Mouse (Mus musculus): Measurements from ENCODE around the gene Fgl2. TPM values are rescaled to one million over a fixed set of nuclear protein-coding genes. Genes with fewer than 3 reads are reported as not detected.

Fgl2 gene
- polyA plus RNA-seq, 1 experiment: 3.2 TPM

DNA sequence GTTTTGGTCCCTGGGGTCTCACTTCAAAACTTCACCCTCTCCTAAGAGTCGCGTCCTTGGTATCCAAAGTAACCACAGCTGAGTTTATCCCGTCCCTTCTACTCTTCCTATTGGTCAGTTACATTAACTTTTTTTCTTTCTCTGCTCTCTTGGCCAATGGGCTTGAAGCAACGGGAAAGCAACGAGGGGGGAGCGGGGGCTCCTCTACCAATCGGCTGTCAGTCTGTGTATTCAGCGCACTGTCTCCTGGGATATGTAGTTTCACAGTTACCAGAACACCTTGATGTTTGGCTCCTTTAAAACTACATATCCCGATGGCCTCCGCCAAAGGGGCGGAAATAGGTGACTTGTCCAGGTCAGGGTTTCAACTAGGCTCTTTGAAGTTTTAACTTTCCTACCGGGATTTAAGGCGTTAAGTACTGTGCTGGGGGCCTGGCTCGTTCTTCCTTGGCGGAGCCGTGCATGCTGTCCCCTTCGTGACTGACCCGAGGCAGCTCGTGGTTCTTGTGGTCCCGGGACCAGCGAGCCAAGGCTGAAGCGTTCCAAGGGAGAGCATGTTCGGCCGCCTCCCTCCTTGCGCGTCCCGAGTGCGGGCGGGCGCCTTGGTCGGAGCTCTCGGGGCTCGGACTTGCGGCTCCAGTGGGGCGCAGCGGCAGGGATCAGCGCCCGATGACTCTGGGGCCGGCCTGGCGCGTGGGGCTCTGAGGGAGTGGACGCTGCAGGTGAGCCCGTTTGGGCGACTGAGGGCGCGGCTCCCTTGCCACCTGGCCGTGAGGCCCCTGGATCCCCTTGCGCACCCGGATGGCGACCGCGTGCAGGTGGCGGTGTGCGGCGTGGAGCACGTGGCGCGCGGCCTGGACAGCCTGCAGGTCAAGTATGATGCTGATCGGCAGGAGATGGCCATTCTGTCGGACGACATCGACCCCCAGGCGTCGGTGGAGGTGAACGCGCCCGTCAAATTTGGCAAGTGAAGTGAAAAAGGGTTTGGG, 52.5 kb downstream of the Fgl2 start, which contains the start of the genes Ccdc146 and Fam185a:
Ccdc146 (minus strand) TSS at position 64 of the 989 bp plus-strand sequence.
Fam185a (plus strand) TSS at position 345 of the 989 bp plus-strand sequence.
- WGBS: under 1% methylated on average over 68 of the region's 68 CpGs
- TF ChIP-seq CTCF (conservative IDR thresholded peaks at IDR 0.05; ENCODE audit: insufficient read depth, insufficient read length, low read depth, low read length) (no peak), POLR2A (IDR thresholded peaks at IDR 0.05; ENCODE audit: low read depth, low read length) (no peak)
- Histone ChIP-seq H3K36me3 (ENCODE audit: control insufficient read depth, insufficient read depth, low read length) (no peaks in the 10 kb centered on the region), H3K4me1 (ENCODE audit: control insufficient read depth, insufficient read depth, low read length) (no peaks in the 10 kb centered on the region; the same call in 1 of the 2 replicates), H3K4me3 (ENCODE audit: insufficient read depth, low read depth, low read length) (peak within 1 kb of the TSS; percentile 67), H3K27me3 (replicated peaks; ENCODE audit: control insufficient read depth, insufficient read depth, low read length) (no peaks in the 10 kb centered on the region), H3K27ac (ENCODE audit: insufficient read depth, low read depth, low read length) (no peak within 1 kb of the TSS)
- peak; percentile 99 for DNase-seq

DNA sequence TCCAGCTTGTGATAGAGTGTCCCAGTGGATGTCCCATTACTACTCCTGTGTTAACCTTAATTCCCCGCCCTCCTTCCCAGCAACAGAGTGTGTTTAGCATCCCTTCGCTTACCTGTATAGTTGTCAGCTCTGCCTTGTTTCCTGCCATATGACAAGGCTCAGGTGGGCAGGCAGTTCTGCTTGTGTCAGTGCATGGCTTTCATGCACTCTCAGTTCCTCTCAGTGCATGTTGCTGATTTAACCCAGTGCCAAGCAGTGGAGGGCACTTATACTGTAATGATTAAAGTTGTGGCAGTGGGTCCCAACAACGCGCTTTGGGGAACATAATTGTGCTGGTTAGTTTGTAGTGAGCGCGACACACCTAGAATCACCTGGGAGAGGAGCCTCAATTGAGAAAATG, 54.2 kb downstream of the Fgl2 start:
- Histone ChIP-seq H3K27me3 (replicated peaks; ENCODE audit: control insufficient read depth, insufficient read depth, low read length) (no peaks in the 10 kb centered on the region), H3K36me3 (ENCODE audit: control insufficient read depth, insufficient read depth, low read length) (no peaks in the 10 kb centered on the region), H3K4me3 (ENCODE audit: insufficient read depth, low read depth, low read length) (no peak overlapping the region), H3K4me1 (ENCODE audit: control insufficient read depth, insufficient read depth, low read length) (no peaks in the 10 kb centered on the region; the same call in 1 of the 2 replicates), H3K27ac (ENCODE audit: insufficient read depth, low read depth, low read length) (no peak overlapping the region)
- TF ChIP-seq POLR2A (IDR thresholded peaks at IDR 0.05; ENCODE audit: low read depth, low read length) (no peak), CTCF (conservative IDR thresholded peaks at IDR 0.05; ENCODE audit: insufficient read depth, insufficient read length, low read depth, low read length) (no peak)
- WGBS: 96% methylated on average over 6 of the region's 6 CpGs
- DNase-seq: no peak

Other genes with a start within 250 kb of the Fgl2 start
- 3.3 and 3.7 TPM in 2 replicates for gene Gsap, start 186.4 kb upstream of the Fgl2 start, polyA plus RNA-seq (2012; rRNA removed)
- gene Ccdc146, start 52.0 kb downstream of the Fgl2 start, polyA plus RNA-seq (2012; rRNA removed): not detected in 2 replicates
- 1.9 and 2.6 TPM in 2 replicates for gene Fam185a, start 52.3 kb downstream of the Fgl2 start, polyA plus RNA-seq (2012; rRNA removed)
- 1.1 and 1.2 TPM in 2 replicates for gene Lrrc17, start 170.9 kb downstream of the Fgl2 start, polyA plus RNA-seq (2012; rRNA removed)